Mouse (Mus musculus): ENCODE measurements at regions not wholly inside any gene's neighbourhood (a gene's known extent, or its start where the extent isn't known, plus 50 kb on each side); places are given as distances from the start of the nearest gene placed in this dataset.
A peak's percentile ranks its signal among the peaks of the same experiment; 100 is the strongest.

- DNase-seq = peak; percentile 17
Observed at GRCm38 (mm10) chr10:95030801-95031200, 86.2 kb upstream of the Plxnc1 start.

- DNase-seq = no peak
Observed at GRCm38 (mm10) chr10:95029554-95029953, 84.9 kb upstream of the Plxnc1 start.

GRCm38 (mm10) chr10:95025569-95026327 is 81.1 kb upstream of the Plxnc1 start:
- DNase-seq = no peak

GRCm38 (mm10) chr10:95021209-95021608 is 76.6 kb upstream of the Plxnc1 start:
- DNase-seq = no peak

GRCm38 (mm10) chr10:95016896-95017295 is 72.3 kb upstream of the Plxnc1 start:
- DNase-seq = no peak

GRCm38 (mm10) chr10:95015298-95015951 is 70.8 kb upstream of the Plxnc1 start:
- DNase-seq = no peak

- DNase-seq = peak; percentile 20
Observed at GRCm38 (mm10) chr10:95013946-95014345, 69.3 kb upstream of the Plxnc1 start.

GRCm38 (mm10) chr10:95013213-95013915 is 68.7 kb upstream of the Plxnc1 start:
- no peak for DNase-seq

GRCm38 (mm10) chr10:95010333-95010732 is 65.7 kb upstream of the Plxnc1 start:
- DNase-seq = no peak

GRCm38 (mm10) chr10:95009081-95009480 is 64.4 kb upstream of the Plxnc1 start:
- DNase-seq = no peak

GRCm38 (mm10) chr10:95004065-95004763 is 59.6 kb upstream of the Plxnc1 start:
- no peak for DNase-seq

GRCm38 (mm10) chr10:95003621-95004020 is 59.0 kb upstream of the Plxnc1 start:
- DNase-seq = peak; percentile 22

GRCm38 (mm10) chr10:95001650-95002049 is 57.0 kb upstream of the Plxnc1 start:
- DNase-seq = no peak

- DNase-seq = no peak
Observed at GRCm38 (mm10) chr10:94999716-95000115, 55.1 kb upstream of the Plxnc1 start.
